Mouse (Mus musculus) heart, postnatal 25 days (tissue): ENCODE measurements around the gene Rpl11. TPM values are rescaled to one million over a fixed set of nuclear protein-coding genes. Genes with fewer than 3 reads are reported as not detected.
"Not testable (repeated sequence)": the region's sequence is repeated elsewhere in the genome, so short reads cannot be mapped to it uniquely, and the experiment has no call there.

Experiments used
- DNase-seq: peaks from one replicate; pipeline ENCODE4 v3.0.0; 2022; ENCODE audit warnings: low spot score
- intact Hi-C: fragments of 180-260 bp; cut with DNase I; formaldehyde crosslinking; loops from one replicate; pipeline ENCODE4 v1.15.1; 2025
- total RNA-seq, 2 experiments: library from RNA; stranded (reverse); gene quantifications; 2 replicates each; pipeline ENCODE4 v1.2.3; 2021

The Rpl11 gene
- total RNA-seq, 2 experiments from 2014 or later, result 230 to 252 TPM

DNA sequence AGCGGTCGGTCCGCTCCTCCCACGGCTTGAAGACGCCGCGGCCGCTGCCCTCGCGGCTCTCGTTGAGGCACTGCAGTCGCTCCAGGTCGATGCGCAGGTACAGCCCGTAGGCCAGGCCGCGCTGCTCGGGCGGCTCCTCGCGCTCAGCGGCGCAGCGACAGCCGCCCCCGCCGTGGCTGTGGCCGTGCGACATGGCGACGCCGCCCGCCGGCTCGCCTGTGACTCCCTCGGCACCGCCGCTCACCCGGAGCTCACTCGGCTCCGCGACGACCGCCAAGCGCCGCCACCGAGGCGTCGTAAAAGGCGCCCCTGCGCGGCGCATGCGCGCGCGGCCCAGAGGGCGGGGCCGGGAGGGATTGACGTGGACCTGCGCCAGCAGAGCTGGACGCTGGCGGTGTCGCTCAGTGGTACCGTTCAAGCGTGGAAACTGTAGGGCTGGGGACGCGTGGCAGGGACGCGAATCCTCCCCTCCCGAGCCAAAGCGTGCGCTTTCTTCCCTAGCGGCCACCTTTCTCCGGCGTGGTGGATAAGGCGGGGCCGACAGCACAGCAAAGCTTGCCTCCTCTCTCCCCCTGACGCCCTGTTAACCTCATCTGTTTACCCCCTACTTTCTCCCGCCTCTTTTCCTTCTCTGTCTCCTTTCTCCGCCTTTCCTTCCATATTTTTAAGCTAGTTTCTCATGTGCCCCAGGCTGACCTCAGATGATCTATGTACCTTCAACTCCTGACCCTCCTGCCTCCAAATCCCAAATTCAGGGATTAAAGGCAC is 66.1 kb downstream of the Rpl11 start, which contains the start of gene Pithd1:
Gene Pithd1 (minus strand): TSS at position 322 of the 768 bp plus-strand sequence.
- intact Hi-C loops, result loop anchor here (5.0 kb wide), 1 partner anchor 65 kb away; the partner anchor contains the start of gene Rpl11
- DNase-seq, result peak; percentile 88

- DNase-seq, result no peak
- intact Hi-C loops, result loop anchor here (5.0 kb wide), 1 partner anchor 66 kb away; the partner anchor contains the start of gene Rpl11
These were observed 66.8 kb downstream of the Rpl11 start for GRCm38 (mm10) chr4:135986301-135986942.

DNA sequence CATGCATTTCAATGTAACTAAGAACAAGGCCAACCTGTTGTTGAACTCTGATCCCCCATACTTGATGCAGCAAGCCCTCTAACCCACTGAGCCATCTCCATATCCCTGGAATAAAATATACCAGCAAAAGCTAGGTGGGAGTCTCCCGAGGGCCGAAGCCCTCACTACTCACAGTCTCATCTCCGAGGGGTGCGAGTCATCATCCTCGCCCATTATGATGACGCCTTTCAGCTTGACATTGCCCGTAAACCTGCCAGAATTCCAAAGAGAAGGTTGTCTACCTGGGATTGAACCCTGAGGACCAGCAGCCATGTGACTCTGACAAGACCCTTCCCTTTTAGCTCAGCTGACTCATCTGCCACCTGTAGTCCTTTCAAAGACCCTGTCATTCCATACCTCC is 67.5 kb downstream of the Rpl11 start:
- no peak for DNase-seq
- intact Hi-C loops, result loop anchor here (5.0 kb wide), 1 partner anchor 67 kb away; the partner anchor contains the start of gene Rpl11

GRCm38 (mm10) chr4:135985193-135985592 is 68.0 kb downstream of the Rpl11 start:
- DNase-seq, result no peak
- intact Hi-C loops, result loop anchor here (5.0 kb wide), 1 partner anchor 67 kb away; the partner anchor contains the start of gene Rpl11

- DNase-seq, result no peak
- intact Hi-C loops, result no loop called here
These were observed 68.7 kb downstream of the Rpl11 start for GRCm38 (mm10) chr4:135984556-135984955.

GRCm38 (mm10) chr4:135981524-135982063 is 71.6 kb downstream of the Rpl11 start:
- intact Hi-C loops, result no loop called here

GRCm38 (mm10) chr4:135980223-135980622 is 73.0 kb downstream of the Rpl11 start:
- intact Hi-C loops, DNase-seq: not testable (repeated sequence)

More at GRCm38 (mm10) chr4:135981524-135982063, 71.6 kb downstream of the Rpl11 start:
- DNase-seq, result no peak

Other genes starting within 250 kb of the Rpl11 start
- 10 to 100 TPM; 41.7 to 47.7 TPM for gene Srsf10, start 197.7 kb downstream of the Rpl11 start, total RNA-seq
- 10 to 100 TPM; 57.7 to 67.0 TPM for gene Pnrc2, start 179.6 kb downstream of the Rpl11 start, total RNA-seq
- gene Cnr2, start 158.0 kb downstream of the Rpl11 start, total RNA-seq, result under 1 TPM; 0.34 to 0.36 TPM
- gene Fuca1, start 132.7 kb downstream of the Rpl11 start, total RNA-seq, result 10 to 100 TPM; 27.4 to 29.0 TPM
- gene Hmgcl, start 107.0 kb downstream of the Rpl11 start, total RNA-seq, result 10 to 100 TPM; 71.5 to 74.8 TPM
- gene Gale, start 89.7 kb downstream of the Rpl11 start, total RNA-seq, result 1 to 10 TPM; 1.8 to 2.5 TPM
- 10 to 100 TPM; 34.6 to 37.6 TPM for gene Lypla2, start 80.8 kb downstream of the Rpl11 start, total RNA-seq
- 10 to 100 TPM; 16.0 to 18.0 TPM for gene Pithd1, start 66.2 kb downstream of the Rpl11 start, total RNA-seq
- 10 to 100 TPM; 32.8 to 34.4 TPM for gene Eloa, start 31.7 kb downstream of the Rpl11 start, total RNA-seq
- gene Id3, start 90.1 kb upstream of the Rpl11 start, total RNA-seq, result 10 to 100 TPM; 46.9 to 70.1 TPM
- 1 to 10 TPM; 1.9 to 4.3 TPM for gene E2f2, start 119.0 kb upstream of the Rpl11 start, total RNA-seq
- 10 to 100 TPM in 1 of 2 experiments, 1 to 10 TPM in 1; 8.7 to 11.8 TPM for gene Asap3, start 152.9 kb upstream of the Rpl11 start, total RNA-seq
- gene Tcea3, start 194.3 kb upstream of the Rpl11 start, total RNA-seq, result 100 to 1,000 TPM; 101 to 111 TPM
- gene Zfp46, start 231.3 kb upstream of the Rpl11 start, total RNA-seq, result 10 to 100 TPM; 39.3 to 54.1 TPM